Mouse (Mus musculus) CH12.LX (cell line): ENCODE measurements around the gene Kif26b.

ENCODE experiments used
- CTCF ChIP-seq, 2 experiments: IDR thresholded peaks in 1 of 2; conservative IDR thresholded peaks in 1 of 2; 2 replicates each; pipeline ENCODE4 v1.5.1; 2011 to 2012; ENCODE audit warnings: low read depth in 2 of 2, low read length in 2 of 2, improper control_type of control experiment in 1 of 2, inconsistent platforms in 1 of 2, mild to moderate bottlenecking in 1 of 2, moderate library complexity in 1 of 2
- POLR2AphosphoS2 ChIP-seq: IDR thresholded peaks from 2 replicates; pipeline ENCODE4 v1.6.1; 2011; ENCODE audit warnings: low read depth, low read length, improper control_type of control experiment

GRCm38 (mm10) chr1:178677160-178677559, 148.2 kb downstream of the Kif26b start:
- no peak for TF ChIP-seq POLR2AphosphoS2
- TF ChIP-seq CTCF (conservative IDR thresholded peaks at IDR 0.05 in 1 of 2, IDR thresholded peaks at IDR 0.05 in 1 of 2; ENCODE audit: low read depth in 2 of 2, low read length in 2 of 2), result no peak
